Mouse (Mus musculus): ENCODE data around the gene Scgb1c1.

Scgb1c1 gene

DNA sequence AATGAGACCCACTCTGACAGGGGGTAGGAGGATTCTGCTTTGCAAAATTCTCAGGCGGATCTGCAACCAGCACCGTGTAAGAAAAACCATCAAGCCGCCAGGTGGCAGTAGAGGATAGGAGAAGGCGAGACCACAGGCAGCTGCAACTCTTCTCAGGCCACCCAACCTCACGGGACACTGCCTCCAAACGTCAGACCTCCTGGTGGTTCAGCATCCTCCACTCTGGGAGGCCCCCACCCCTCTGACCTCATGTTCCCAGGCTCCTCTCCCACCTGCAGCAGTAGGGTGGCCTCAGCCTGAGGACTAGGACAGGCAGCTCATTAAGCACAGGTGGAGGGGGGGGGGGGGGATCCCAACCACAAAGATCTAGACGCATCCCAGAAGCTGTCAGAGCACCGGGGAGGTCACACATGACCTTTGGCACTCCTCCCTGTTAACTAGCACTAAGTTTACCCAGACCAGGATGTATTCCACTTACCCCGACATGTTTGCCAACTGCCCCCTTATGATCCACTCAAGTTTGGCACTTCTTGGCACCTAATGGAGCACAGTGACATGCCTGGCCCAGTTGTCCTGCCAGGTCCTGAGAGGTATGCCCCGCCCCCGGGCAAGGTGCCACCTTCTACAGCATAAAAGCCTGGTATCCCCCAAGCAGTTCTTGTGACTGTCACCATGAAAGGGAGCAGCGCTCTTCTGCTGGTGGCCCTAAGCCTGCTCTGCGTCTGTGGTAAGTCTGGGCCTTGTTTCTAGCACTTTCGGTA, at the start of gene Scgb1c1:
TSS of gene Scgb1c1 (plus strand) at position 643 of the 761 bp plus-strand sequence.
- DNase-seq, result peak; percentile 92

DNA sequence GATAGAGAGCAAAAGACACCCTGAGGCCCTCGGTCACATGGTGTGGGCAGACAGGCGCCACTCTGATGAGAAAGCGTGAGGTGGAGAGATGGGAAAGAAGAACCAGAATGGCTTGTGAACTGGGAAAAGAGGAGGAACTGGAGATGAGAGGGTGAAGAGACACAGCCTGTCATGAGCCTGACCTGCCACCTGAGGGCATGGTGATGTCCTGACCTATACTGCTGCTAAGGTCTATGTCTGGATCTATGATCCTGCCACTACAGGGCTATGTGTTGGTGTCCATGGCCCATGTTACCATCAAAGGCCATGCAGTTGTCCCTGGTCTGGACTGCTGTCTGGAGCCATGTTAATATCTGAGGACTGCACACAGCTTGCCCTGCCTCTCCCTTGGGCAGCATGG, 47.7 kb upstream of the Scgb1c1 start:
- DNase-seq, result no peak

DNA sequence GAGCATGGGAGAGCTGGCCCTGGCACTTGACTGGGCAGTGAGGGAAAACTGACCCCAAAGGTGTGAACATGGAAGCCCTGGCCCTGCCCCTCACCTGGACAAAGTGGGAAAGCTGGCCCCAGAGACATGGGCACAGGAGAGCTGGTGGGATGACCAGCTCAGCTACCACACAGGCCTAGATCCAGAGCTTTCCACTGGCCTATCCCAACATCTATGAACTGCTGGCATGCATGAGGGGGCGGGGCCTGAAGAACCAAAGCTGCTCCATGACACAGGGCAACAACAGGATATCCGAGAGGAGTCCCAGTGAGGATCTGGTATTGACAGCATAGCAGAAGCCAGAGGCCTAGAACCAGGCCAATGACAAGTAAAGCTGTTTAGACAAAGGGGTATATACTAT, 47.1 kb upstream of the Scgb1c1 start:
- DNase-seq, result no peak

DNA sequence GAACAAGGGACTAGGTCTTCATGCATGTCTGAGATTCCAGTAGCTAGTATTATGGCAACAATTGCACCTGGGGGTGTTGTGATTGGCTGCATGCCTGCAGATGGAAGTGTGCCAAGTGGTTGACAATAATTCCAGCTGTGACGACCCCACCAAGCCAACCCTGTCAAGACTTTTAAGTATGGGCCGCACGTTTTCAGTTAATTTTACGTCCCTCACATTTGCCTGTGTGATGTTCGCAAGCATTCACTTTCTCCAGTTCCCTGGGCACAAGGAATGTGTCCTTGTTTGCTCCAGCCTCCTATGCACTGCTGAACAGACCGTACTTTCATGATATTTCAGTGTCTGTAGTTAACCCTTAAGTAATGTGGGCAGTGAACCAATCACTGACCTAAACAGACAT, 42.7 kb upstream of the Scgb1c1 start:
- DNase-seq, result no peak

DNA sequence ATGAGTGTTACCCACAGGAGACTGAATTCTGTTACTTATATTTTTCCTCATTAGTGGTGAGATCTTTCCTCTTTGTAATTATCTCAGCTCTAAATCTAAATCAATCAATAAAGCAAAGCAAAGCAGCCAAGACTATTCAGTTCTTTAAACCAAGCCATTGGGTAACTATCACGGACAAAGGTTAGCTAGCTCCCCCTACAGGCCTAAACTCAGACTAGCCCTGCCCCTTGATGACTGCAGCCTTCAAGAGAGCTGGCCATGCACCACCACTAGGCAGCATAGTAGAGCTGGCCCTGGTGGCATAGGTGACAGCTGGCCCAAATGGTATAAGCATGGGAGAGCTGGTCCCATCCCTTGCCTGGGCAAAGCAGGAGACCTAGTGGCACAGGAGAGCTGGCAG, 39.6 kb upstream of the Scgb1c1 start:
- DNase-seq, result peak; percentile 56

DNA sequence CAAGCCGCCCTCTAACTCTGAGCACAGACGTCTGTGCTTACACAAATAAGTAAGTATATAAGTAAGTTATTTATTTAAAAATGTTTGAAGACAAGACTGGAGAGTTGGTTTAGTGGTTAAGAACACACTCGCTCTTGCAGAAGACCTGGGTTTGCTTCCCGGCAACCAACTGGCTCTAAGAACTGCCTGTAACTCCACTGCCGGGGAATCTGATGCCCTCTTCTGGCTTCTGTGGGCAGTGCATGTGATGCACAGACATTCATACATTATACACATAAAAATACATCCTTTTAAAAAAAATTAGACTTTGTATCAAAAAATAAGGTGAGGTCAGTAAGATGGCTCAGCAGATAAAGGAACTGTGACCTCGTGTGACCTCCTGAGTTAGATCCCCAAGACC, 34.9 kb upstream of the Scgb1c1 start:
- no peak for DNase-seq

DNA sequence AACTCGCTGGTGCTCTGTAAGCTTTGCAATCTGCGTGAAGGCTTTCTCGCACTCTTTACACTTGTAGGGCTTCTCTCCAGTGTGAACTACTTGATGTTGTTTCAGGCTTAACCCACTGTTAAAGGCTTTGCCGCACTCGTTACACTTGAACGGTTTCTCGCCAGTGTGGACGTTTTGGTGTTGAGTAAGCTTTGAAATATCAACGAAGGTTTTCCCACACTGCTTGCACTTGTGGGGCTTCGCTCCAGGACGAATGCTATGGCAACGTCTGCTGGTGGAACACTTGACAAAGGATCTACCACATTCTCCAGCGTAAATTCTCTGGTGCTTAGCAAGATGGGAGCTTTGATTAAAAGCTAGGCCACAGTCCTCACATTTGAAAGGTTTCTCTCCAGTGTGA, 33.6 kb upstream of the Scgb1c1 start:
- DNase-seq, result no peak

DNA sequence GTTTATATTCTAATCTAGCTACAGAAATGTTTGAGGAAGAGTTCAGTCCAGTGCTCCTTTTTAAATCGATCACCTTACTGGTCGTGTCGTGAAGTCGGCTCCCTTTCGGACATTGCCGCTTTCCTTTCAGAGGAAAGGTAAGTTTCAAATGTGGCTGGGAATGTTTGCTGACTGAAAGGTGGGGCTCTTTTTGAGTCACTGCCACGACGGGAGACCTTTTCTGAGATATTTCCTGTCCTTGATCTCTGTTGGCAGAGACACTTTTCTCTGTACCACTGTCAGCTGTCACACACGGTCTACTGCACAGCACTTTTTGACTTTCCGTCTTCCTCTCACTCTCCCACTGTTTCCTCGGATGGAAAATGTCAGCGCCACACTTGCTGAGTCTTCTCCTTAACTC, 32.5 kb upstream of the Scgb1c1 start:
- no peak for DNase-seq

DNA sequence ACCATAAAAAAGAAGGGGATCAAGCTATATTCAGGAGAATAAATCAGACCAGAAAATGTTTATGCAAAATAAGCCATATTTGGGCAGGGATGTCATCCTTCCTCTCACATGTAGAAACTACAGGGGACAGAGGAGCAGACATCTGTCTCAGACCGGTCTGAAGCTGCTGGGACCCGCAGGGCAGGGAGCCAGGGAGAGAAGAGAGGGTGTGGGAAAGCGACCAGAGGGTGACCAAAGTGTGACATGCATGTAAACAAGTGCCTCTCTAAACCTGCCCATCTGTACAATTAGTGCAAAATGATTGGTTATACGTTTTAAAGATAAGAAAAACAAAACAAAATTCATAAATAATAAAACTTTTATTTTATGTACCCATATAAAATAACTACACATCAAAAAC, 25.2 kb upstream of the Scgb1c1 start:
- DNase-seq, result no peak

DNA sequence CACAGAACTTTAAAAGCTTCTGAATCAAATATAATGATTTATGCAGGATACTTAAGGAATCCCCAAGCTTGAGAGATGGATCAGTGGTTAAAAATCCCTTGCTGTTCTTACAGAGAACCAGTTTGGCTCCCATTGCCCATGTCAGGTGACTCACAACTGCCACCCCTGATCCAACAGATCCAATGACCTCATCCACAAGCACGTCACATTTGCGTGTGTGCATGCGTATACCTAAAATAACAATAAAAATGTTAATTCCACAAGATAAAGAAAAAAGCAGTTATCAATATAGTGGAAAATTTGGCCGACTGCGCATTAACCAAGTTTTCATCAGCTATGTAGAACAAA, 24.1 kb upstream of the Scgb1c1 start:
- DNase-seq, result no peak

DNA sequence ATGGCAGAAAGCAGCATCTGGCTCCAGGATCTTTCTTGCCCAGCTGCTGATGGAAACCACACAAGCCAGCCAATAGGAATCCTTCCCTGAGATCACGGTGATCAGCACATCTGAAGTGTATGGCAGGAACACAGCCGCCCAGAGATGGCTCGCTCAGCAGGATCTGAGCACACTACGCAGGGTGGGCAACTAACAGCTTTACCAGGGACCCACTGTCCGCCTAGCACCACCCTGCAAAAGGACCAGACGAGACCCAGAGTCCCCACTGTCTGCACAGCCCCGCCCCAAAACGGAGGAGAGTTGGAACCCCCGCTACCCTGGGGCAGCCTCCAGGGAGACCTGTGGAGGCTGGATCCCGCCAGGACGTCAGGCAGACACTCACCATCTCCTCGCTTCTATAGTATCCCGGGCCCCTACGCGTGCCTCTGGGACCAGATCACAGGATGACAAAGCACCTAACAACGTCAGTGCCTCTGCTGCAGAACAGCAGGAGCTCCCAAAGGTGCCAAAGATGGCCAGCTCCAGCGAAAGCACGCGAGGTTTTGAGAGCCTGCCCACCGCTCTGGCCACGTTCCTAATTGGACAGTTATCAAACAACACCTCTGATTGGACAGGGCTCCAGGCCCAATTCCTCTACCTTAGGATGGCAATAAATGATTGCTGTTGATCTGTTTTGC, 23.6 kb upstream of the Scgb1c1 start, which contains the start of gene Zfp941:
TSS of gene Zfp941 (minus strand) at position 526 of the 677 bp plus-strand sequence.
- DNase-seq, result no peak

DNA sequence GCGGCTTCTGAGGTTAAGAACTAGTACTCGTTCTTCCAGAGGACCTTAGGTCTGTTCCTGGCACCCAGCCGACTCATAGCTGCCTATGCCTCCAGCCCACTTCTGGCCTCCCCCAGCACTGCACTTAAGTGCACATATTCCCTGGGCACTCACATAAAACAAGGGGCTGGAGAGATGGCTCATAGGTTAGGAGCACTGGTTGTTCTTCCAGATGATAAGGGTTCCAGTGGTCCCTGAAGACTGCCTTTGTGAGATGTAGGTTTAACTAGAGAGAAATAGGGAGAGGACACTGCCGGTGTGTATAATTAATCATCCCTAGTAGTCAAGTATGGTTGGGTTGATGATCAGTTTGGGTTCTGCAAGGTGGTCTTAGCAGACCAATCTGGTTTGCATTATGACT, 22.6 kb upstream of the Scgb1c1 start:
- no peak for DNase-seq

DNA sequence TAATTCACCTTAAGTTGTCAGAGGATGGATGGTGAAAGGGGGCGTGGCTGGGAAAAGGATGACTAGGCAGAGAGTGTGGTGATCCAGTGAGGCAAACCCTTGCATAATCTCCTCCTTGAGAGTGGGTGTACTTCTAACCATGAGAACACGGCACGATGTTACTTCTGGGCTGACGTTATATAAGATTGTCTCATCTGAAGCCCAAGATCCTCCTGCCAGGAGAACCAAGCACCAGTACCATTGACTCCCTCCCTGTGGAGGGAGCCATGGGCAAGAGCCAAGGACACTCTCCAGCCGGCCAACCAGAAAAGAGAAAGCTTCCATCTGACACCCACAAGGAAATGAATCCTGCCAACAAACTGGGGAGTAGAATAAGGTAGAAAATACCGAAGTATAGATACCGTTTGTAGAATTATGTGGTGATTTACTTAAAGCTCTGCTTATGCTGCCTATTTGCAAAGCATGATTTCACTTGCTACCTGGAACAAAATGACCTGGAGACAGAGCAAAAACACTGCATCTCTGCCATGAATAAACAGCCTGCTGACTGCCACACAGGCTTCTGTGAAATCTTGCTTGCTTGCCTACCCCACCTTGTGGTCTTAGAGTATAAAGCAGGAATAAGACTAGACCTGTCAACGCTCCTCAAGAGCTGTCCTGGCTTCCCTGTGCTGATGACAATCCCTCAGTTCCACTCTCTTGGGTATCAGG, 17.0 kb upstream of the Scgb1c1 start:
- DNase-seq, result no peak

DNA sequence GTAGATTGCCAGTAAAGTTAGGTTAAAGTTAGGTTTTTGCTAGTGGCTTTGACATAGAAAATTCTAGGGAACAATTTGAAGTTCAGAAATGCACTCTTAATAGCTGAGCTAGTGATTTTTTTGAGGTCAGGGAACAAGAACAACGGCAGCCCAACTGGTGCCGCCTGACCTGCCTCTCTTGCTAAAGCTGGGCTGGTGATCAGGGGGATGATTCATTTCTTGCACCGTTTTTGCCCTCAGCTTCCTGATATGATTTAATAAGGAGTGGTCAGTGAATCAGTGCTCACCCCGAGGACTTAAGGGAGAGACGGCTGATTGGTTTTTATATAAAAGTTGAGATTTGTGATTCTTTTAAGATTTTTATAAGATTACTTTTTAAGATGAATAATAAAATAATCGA, 13.9 kb upstream of the Scgb1c1 start:
- DNase-seq, result no peak

DNA sequence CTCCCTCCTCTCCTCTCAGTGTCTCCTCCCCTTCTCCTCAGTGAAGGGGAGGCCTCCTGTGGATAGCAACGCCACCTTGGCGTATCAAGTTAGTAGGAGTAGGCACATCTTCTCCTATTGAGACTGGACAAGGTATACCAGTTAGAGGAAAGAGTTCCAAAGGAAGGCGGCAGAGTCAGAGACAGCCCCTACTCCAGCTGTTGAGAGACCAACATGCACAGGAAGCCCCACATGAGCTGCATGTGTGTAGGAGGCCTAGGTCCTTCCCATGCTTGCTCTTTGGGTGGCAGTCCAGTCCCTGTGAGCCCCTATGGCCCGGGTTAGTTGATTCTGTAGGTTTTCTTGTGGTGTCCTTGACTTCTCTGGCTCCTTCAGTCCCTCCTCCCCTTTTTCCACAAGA, 12.0 kb upstream of the Scgb1c1 start:
- no peak for DNase-seq

DNA sequence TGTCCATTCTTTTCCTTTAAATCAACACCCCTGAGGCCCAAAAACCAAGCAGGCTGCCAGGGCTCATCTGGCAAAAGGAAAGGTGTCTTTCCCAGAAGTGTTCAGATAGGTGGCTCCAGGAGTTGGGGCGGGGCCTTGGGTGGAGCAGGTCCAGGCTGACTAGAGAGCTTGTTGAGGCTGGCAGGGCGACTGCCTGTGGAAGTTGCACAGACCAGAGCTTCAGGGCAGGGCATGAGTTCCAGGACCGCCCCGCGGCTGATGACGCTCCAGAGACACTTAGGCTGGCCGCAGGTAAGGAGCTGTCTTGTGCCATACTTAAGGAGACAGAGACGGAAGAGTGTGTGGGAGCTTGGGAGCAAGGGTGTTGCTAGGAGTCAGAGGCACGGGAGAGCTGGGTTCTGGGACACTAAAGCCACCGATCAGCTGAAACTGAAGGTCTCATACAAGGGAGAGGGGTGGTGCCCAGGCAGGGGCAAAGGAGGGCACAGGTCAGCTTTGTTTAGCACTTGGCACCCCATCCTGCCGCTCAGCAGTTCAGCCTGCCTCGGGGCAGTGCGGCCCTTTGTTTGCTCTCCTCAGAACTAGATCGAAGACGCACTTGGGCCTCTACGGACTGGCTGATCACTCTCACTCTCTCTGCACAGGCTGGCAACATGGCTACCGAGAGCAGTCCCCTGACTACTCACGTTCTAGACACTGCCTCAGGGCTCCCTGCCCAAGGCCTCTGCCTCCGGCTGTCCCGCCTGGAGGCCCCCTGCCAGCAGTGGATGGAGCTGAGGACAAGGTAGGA, 10.2 kb upstream of the Scgb1c1 start, which contains the start of gene Urah:
TSS of gene Urah (plus strand) at position 51 of the 790 bp plus-strand sequence.
- DNase-seq, result no peak

DNA sequence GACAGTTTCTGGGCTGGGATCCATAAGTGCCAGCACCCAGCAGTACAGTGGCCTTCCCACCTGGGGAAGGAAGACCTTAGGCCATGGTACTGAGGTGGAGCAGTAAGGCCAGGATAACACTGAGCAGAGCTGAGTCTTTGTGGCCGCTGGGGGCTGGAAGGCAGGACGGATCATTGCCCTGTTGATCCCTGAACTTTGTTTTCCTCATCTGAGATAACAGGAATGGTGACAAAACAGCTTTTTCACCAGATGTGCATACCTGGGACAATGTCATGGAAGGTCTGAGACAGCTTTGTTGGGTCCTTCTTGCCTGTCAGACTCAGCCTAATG, 9.6 kb upstream of the Scgb1c1 start:
- DNase-seq, result no peak

DNA sequence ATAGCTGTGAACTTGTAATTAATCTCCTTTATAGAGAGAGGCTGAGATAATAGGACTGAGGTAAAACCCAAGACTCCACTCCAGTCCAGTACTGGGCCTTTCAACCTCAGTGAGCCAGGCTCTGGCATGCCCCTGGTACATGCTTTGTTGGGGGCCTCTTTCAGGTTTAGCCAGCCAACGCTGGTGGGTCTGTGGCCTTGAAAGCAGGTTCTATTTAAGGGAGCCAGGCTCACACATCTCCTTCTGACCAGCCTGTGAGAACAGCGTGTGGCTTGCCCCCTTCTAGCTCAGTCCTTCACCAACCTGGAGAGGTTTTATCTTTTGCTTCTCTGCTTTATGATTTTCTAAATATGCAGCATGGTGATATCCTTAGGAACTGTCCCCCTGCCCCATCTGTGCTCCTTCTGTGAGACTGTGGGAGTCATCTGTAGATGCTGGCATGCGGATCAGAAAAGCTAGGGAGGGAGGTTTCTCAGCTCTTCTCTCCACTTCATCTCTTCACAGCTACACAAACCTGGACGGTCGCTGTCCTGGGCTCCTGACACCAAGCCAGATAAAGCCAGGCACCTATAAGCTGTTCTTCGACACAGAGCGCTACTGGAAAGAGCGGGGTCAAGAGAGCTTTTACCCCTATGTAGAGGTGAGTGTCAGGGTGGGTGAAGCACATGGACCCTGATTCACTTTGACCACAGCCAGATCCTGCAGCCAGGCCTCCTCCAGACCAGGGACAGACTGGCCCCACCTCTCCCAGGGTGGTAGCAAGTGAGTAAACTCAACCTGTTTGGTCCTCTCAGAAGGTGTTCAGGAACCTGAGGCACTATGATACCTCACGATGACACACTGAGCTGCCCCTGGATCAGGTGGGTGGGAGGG, 8.9 kb upstream of the Scgb1c1 start:
- no peak for DNase-seq

DNA sequence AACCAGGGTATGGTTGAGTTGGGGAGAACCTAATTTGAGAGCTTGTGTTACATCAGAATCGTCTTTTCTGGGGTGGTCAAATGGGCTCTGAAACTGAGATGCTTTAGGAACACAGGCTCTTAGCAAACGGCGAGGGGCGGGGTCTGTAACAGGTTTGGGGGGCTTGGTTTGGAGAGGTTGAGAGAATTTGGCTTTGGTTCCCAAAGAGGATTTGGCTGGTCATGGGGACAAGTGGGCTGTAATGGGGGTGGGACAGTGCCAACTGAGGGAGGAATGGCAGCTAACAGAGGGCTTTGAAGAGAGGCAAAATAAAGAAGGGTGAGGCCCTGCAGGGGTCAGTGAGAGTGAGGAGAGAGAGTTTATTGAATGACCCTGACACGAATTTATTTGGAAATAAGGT, 5.8 kb upstream of the Scgb1c1 start:
- DNase-seq, result no peak

DNA sequence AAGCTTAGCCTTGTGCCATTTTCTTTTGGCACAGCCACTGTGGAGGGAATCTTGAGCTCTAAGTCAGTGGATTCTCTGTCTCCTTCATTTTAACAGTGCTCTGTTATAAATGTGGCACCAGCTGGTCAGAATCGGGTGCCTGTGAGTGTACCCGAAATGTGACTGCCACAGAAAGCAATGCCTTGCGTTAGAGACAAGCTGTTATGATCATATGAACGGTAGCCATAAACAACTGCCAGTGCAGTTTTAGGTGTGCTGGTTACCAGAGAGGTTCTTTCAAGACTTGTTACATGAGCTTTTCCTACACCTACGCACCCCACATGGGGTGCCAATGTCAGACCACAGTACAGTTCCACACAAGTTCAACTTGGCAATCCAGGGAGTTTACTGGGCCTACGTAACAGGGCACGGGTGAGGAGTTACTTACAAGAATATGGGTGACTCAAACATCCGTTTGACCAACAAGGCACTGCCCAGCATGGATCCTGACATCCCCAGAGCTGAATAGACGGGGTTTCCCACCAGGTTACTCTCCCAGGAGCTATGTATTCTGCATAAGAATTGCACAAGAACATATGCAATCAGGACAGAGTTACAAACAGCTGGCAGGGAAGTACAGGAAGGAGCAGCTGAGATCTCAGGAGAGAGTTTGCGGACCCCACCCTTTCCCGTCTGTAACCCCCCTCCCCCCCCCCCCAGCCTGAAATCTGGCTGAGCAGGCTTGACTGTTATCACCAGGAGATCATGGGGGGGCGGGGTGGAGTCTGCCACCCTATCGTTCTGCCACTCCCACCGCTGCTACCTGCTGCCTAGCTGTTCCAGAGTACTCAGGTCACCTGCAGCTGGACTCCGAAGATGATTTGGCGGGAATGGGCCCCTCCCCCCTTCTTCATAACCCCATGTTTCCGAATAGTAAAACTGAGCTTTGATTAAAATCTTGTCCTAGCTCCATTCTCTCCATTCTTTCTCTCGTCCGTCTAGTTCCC, 4.3 kb upstream of the Scgb1c1 start:
- no peak for DNase-seq

DNA sequence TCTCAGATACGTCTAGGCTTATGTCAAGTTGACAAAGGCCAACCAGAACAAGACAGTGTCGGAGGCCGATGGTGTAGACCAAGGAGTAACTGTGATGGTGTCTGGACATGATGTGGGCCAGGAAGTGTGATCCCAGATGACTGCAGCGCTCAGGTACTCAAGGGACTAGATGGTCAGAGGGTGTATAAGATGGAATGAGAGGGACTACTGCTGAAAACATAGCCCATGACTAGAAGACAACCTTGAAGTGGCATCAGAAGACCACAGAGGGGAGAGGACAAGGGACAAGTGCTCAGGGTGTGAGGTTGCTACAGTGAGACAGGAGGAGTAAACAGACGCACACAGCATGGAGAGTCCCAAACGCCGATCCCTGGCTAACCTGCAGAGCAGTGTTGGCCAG, 1.5 kb upstream of the Scgb1c1 start:
- DNase-seq, result no peak

All from thymus, postnatal 14 days (tissue).